Mouse (Mus musculus): ENCODE data around the gene Ppp1r15b. TPM values are rescaled to one million over a fixed set of nuclear protein-coding genes. Genes with fewer than 3 reads are reported as not detected.

The Ppp1r15b gene
- polyA plus RNA-seq, 1 experiment from 2014 or later: 36.3 TPM

DNA sequence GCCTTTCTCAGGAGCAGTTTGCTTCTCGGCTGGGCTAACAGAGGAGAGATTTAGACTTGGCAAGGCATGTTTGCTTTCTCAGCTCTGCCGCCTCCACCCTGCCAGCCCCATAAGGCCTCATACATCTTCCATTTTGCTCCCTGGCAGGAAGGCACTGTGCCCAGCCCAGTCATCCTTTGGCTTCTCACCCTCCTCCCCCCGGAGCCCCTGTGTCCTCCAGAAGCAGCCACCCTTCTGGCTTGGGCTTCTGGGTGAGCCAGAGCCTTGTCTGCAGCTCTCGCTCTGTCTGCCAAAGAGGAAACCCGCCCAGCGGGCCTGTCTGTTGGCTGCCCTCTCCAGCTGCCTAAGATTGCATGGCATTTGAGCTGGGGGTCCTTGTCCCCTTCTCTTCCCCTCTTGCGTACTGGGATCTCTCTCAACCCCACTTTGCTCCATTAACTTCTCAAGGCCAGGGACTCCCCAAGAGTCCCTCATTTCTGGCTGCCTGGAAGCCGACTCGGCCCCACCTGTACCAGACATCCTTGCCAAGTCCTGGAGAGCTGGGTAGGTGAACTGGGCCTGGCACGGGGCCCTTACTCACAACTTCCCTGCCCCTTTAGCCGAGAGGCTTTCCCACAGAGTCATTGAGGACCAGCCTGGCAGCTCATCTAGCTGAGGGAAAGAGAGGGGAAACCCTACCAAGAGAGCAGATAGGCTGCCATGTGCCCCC is 47.9 kb downstream of the Ppp1r15b start:
- Histone ChIP-seq H3K9me3 (ENCODE audit: control insufficient read depth, low read length) (no peaks in the 10 kb centered on the region), H3K36me3 (ENCODE audit: control insufficient read depth, insufficient read depth) (no peaks in the 10 kb centered on the region), H3K4me1 (replicated peaks; ENCODE audit: control insufficient read depth, insufficient read depth, low read length) (peaks cover 37% of the 10 kb centered on the region), H3K27me3 (replicated peaks; ENCODE audit: control insufficient read depth, insufficient read depth, low read length) (no peaks in the 10 kb centered on the region), H3K4me3 (replicated peaks; ENCODE audit: low read length) (no peak overlapping the region), H3K27ac (ENCODE audit: low read length) (peak overlapping the region; percentile 30; the same call in 1 of the 2 replicates), H3K9ac (replicated peaks; ENCODE audit: low read depth, low read length) (no peak overlapping the region), H3K4me2 (ENCODE audit: low read length) (no peak overlapping the region)
- ATAC-seq: no peak
- WGBS: 59% methylated on average over 11 of the region's 11 CpGs

DNA sequence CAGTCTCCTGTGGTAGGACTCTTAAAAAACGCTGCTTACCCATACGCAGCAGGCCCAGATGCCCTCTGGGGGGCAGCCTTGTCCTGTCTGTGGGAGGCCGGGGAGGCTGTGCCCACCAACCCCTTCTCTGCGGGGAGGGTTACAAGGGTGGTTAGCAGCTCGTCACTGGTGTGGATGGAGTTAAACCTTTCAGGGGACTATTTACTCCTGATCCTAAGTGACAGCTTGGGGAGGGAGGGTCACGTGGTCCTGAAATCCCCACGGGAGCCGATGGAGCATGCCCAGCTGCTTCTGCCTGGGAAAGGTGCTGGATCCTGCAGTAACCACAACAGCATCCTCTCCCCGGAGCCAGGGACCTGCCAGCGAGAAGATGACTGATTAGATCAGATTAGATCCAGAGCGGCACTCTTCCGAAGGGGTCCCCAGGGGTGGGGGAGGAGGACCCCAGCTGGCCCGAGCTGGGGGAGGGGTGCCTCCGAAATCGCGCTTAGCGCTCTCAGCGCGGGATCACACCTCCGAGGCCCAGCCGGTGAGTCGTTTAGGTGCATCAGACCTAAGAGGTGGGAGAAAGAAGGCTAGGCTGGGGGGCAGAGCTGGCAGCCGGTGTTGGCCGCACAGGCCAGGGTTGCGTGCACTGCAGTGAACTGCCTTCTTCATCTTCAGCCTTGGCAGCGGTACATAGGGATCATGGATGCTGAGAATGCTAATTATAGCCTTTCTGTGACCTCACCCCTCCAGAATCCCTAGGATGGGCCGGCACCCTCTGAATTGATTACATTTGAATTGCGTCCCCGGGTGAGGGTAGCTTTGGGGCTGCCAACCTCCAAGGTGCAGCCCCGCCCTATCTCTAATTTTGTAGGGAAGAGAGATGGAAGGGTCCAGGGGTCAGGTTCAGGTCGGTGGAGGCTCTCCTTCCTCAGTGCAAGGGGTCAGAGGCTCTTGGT is 50.4 kb downstream of the Ppp1r15b start:
- H3K4me2 ChIP-seq (ENCODE audit: low read length): peak overlapping the region; percentile 74
- ATAC-seq: peak; percentile 67
- WGBS: under 1% methylated on average over 31 of the region's 31 CpGs
- H3K4me1 ChIP-seq (replicated peaks; ENCODE audit: control insufficient read depth, insufficient read depth, low read length): peaks cover 37% of the 10 kb centered on the region
- H3K27me3 ChIP-seq (replicated peaks; ENCODE audit: control insufficient read depth, insufficient read depth, low read length): no peaks in the 10 kb centered on the region
- H3K9me3 ChIP-seq (ENCODE audit: control insufficient read depth, low read length): no peaks in the 10 kb centered on the region
- peak overlapping the region; percentile 94 for H3K27ac ChIP-seq (ENCODE audit: low read length)
- peak overlapping the region; percentile 56 for H3K4me3 ChIP-seq (replicated peaks; ENCODE audit: low read length)
- H3K9ac ChIP-seq (replicated peaks; ENCODE audit: low read depth, low read length): peak overlapping the region; percentile 69
- no peaks in the 10 kb centered on the region for H3K36me3 ChIP-seq (ENCODE audit: control insufficient read depth, insufficient read depth)

DNA sequence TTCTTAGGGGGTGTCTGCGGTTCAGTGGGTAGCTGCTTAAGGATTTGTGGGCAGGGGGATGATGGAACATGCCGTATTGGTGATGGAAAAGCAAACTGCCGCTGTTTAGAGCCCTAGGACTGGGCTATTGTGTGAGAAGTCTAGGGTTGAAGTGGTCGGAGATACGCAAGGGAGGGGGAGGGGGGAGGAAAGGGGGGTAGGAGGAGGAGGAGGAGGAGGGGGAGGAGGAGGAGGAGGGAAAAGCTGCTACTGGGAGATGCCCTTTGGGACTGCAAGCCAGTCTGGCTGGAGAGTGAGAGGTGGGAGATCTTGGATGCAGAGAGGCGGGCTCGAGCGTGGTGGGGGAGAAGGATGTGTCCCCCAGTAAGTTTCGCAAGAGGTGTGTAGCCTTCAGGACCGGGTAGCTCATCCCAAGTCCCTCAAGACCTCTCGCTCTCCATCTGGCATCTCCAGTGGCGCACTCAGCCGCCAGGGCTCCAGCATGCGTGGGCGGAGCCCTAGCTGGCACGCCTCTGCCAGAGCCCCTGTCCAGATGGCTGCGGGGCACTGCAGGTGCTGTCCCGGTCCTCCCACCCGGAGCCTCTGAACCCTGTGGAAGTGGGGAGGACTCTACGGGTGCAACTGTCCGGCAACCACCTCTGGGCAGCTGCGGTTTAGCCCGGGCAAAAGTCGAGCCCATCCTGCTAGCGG is 51.2 kb downstream of the Ppp1r15b start:
- ATAC-seq: peak; percentile 50

DNA sequence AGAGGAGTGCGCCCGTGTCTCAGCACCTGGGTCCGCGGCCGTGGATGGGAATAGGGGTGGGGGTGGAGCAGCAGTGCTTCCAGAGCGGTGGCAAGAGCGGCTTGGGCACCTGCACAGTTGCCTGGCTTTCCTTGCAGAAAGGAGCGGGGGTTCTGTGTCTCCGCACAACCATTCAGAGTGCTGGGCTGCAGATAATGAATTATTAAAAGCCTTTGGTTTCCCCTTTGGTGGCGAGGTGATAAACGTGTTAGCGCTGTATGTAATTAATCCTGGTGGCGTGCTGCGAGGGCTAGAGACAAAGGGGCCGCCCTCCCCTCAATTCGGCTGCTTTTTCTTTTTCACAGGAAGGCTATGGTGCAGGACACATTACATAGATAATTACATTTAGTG is 51.8 kb downstream of the Ppp1r15b start:
- H3K27ac ChIP-seq (ENCODE audit: low read length): peak overlapping the region; percentile 94
- no peaks in the 10 kb centered on the region for H3K27me3 ChIP-seq (replicated peaks; ENCODE audit: control insufficient read depth, insufficient read depth, low read length)
- 0% methylated on average over 16 of the region's 16 CpGs for WGBS
- H3K4me1 ChIP-seq (replicated peaks; ENCODE audit: control insufficient read depth, insufficient read depth, low read length): peaks cover 43% of the 10 kb centered on the region
- peak; percentile 54 for ATAC-seq
- H3K9me3 ChIP-seq (ENCODE audit: control insufficient read depth, low read length): no peaks in the 10 kb centered on the region
- H3K9ac ChIP-seq (replicated peaks; ENCODE audit: low read depth, low read length): peak overlapping the region; percentile 69
- H3K4me2 ChIP-seq (ENCODE audit: low read length): peak overlapping the region; percentile 74
- H3K4me3 ChIP-seq (replicated peaks; ENCODE audit: low read length): peak overlapping the region; percentile 56
- no peaks in the 10 kb centered on the region for H3K36me3 ChIP-seq (ENCODE audit: control insufficient read depth, insufficient read depth)

More for the DNA sequence above, 51.2 kb downstream of the Ppp1r15b start:
- Histone ChIP-seq H3K9ac (replicated peaks; ENCODE audit: low read depth, low read length) (peak overlapping the region; percentile 69), H3K4me1 (replicated peaks; ENCODE audit: control insufficient read depth, insufficient read depth, low read length) (peaks cover 39% of the 10 kb centered on the region), H3K9me3 (ENCODE audit: control insufficient read depth, low read length) (no peaks in the 10 kb centered on the region), H3K4me3 (replicated peaks; ENCODE audit: low read length) (peak overlapping the region; percentile 56), H3K27ac (ENCODE audit: low read length) (peak overlapping the region; percentile 94), H3K4me2 (ENCODE audit: low read length) (peak overlapping the region; percentile 74), H3K36me3 (ENCODE audit: control insufficient read depth, insufficient read depth) (no peaks in the 10 kb centered on the region), H3K27me3 (replicated peaks; ENCODE audit: control insufficient read depth, insufficient read depth, low read length) (no peaks in the 10 kb centered on the region)
- WGBS: under 1% methylated on average over 24 of the region's 25 CpGs

DNA sequence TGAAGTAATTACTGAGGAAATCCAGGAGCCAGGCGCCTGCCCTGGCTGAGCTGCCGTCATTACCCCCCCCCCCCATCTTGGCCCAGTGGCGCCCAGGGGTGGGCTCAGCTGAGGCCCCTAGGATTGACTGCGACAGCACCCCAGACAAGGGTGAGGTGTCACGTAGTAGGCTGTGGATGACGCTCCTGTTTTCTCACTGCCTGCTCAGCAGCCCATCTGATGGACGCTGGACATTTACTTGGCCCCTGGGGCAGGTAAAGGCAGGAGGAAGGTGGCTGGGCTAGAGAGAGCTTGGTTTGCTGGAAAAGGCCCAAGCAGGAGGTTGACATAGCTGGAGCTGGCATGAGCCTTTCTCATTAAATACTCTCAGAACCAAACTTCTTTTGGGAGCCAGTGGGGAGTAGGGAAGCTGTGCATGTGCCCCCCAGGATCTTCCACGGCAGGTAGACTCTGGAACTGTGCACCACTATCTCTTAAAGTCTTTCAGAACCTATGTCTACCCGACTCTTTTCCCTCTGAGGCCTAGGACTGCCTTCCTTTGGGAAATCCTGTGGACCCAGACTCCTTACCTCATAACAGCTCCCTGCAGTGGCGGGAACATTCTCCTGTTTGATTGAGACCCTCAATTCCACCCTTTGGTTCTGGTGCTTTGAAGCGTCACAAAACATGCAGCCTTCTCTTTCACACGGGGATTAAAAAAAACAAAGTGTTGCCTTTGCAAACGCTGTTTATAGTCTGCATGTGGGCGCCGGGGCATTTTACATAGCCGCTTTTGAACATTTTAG is 52.4 kb downstream of the Ppp1r15b start:
- Histone ChIP-seq H3K27me3 (replicated peaks; ENCODE audit: control insufficient read depth, insufficient read depth, low read length) (no peaks in the 10 kb centered on the region), H3K27ac (ENCODE audit: low read length) (peak overlapping the region; percentile 94), H3K4me1 (replicated peaks; ENCODE audit: control insufficient read depth, insufficient read depth, low read length) (peaks cover 44% of the 10 kb centered on the region), H3K9me3 (ENCODE audit: control insufficient read depth, low read length) (no peaks in the 10 kb centered on the region), H3K9ac (replicated peaks; ENCODE audit: low read depth, low read length) (peak overlapping the region; percentile 69), H3K4me3 (replicated peaks; ENCODE audit: low read length) (peak overlapping the region; percentile 56), H3K36me3 (ENCODE audit: control insufficient read depth, insufficient read depth) (no peaks in the 10 kb centered on the region), H3K4me2 (ENCODE audit: low read length) (peak overlapping the region; percentile 74)
- ATAC-seq: peak; percentile 9
- 3% methylated on average over 16 of the region's 16 CpGs for WGBS

DNA sequence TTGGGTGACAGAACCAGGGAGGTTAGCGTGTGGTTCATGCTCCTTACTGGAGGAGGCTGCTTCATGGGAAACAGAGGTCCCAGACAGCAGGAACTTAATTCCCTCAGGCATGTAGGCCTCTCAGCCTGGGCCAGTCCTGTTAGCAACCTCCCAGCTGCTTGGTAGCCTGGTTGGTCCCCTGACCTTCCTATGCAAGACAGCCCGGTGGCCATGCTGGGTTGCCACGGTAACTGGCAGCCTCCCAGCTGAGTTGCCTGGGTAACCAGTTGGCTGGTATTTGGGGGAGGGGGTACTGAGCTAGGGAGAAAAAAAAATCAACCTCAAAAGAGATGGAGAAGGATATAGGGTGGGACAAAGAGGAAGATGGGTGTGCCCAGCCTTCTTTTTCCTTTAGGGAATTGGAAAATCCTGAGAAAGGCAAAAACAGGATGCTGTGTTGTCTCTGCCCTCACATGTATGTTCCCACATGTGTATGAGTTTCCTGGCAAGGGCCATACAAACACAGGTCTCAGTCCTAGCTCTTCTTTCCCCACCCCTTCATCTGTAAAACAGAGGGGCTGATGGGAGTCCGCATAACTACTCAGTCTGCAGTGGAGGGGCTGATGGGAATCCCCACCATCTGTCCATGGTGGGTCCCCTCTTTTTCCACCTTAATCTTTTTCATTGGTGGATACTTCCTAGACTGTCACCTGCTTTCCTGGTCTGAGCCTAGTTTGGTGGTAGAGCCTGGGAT is 57.2 kb downstream of the Ppp1r15b start:
- peak; percentile 82 for ATAC-seq
- Histone ChIP-seq H3K27me3 (replicated peaks; ENCODE audit: control insufficient read depth, insufficient read depth, low read length) (peaks cover 7% of the 10 kb centered on the region), H3K4me3 (replicated peaks; ENCODE audit: low read length) (no peak overlapping the region), H3K9ac (replicated peaks; ENCODE audit: low read depth, low read length) (0 out of 2 replicates have a peak overlapping the region, but pooled peaks have one; percentile 13), H3K4me2 (ENCODE audit: low read length) (peak overlapping the region; percentile 18; the same call in 1 of the 2 replicates), H3K9me3 (ENCODE audit: control insufficient read depth, low read length) (no peaks in the 10 kb centered on the region), H3K27ac (ENCODE audit: low read length) (peak overlapping the region; percentile 73), H3K36me3 (ENCODE audit: control insufficient read depth, insufficient read depth) (no peaks in the 10 kb centered on the region), H3K4me1 (replicated peaks; ENCODE audit: control insufficient read depth, insufficient read depth, low read length) (peaks cover 23% of the 10 kb centered on the region)
- 5% methylated on average over 4 of the region's 4 CpGs for WGBS

DNA sequence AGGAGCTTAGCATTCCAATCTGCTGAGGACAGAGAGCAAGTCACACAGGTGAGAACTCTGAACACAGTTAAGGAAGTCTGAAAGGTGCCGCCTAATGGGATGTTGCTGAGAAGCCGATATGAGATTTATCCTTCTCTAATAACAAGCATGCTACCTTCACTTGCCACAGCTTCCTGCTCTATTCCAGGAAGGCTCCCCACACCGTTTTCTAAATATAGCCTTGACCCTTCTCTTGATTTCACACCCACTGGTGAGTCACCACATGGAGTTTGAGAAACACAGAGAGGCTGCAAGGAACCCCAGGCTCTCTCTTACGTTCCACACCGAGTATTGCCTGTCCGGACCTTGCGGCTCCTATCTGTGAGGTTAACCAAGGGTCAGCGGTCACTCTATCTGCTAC is 57.8 kb downstream of the Ppp1r15b start:
- Histone ChIP-seq H3K4me2 (ENCODE audit: low read length) (no peak overlapping the region), H3K27me3 (replicated peaks; ENCODE audit: control insufficient read depth, insufficient read depth, low read length) (peaks cover 9% of the 10 kb centered on the region), H3K9ac (replicated peaks; ENCODE audit: low read depth, low read length) (no peak overlapping the region), H3K4me1 (replicated peaks; ENCODE audit: control insufficient read depth, insufficient read depth, low read length) (peaks cover 17% of the 10 kb centered on the region), H3K4me3 (replicated peaks; ENCODE audit: low read length) (no peak overlapping the region), H3K27ac (ENCODE audit: low read length) (peak overlapping the region; percentile 73), H3K36me3 (ENCODE audit: control insufficient read depth, insufficient read depth) (no peaks in the 10 kb centered on the region), H3K9me3 (ENCODE audit: control insufficient read depth, low read length) (no peaks in the 10 kb centered on the region)
- ATAC-seq: no peak
- 76% methylated on average over 8 of the region's 8 CpGs for WGBS

Data from forebrain, embryonic 16.5 days (tissue).